Mouse (Mus musculus) cerebellum, adult 9-11 months (tissue): ENCODE data around the gene N4bp1.
A peak's percentile ranks its signal among the peaks of the same experiment; 100 is the strongest.

Experiments used
- DNase-seq: peaks from one replicate; pipeline ENCODE4 v3.0.0; 2022

N4bp1 gene

DNA sequence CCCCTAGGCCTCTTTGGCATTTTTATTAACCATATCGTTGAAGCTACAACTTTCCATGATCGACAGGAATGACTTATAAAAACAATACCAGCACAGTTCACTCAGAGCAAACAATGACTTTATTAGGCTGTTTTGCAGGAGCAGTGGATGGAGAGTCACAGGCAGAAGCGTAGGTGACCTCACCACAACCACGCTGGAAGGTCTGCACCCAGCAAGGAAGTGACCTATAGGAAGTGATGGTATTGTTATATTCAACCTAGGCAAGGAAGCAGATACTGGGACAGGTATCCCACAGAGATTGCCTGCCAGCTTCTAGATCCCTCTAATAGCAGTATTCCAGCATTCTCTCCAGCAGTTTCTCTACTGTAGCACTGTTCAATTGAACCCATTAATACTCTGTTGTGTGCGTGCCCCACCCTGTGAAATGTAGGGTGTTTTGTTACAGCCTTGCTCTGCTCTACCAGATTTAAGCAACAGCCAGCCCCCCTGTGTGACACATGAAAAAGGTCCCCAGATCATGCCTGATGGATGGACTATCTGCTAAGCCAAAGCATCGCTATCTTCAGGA lies 9.2 kb upstream of the N4bp1 start:
- DNase-seq, result no peak

DNA sequence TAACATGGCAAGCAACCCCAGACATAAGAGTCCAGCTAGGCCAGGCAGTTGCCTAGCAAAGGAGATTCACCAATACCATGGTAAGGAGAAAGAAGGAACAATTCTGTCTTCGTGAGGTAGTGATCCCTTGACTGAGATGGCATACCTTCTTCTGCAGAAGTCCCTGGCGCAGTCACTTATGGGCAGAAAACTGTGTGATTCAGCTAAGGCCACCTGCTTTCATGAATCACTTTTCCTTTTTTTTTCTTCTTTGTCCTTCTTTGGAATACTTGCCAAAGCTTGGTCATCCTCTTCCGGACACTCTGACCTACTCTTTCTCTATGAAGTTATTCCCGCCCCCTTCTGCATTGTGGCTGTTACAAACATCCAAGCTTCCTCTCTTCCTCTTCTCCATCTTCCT lies 8.5 kb upstream of the N4bp1 start:
- DNase-seq, result no peak

DNA sequence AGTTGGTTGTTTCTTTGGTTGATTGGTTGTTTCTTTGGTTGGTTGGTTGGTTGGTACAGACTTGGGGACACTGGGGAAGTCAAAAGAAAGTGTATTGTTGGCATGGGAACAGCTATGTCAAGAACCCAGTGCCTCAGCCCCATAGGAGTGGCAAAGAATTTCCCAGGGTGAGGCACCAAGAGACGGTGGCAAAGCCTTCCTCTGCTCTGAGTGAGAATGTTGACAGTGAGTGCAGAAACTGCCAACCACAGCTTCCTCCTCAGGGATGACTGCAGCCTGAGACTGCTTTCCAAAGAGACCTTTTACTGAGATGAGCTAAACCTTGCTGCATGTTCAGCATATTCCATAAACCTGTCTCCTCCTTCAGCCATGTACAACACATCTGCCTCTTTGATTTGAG lies 6.5 kb upstream of the N4bp1 start:
- DNase-seq, result no peak

DNA sequence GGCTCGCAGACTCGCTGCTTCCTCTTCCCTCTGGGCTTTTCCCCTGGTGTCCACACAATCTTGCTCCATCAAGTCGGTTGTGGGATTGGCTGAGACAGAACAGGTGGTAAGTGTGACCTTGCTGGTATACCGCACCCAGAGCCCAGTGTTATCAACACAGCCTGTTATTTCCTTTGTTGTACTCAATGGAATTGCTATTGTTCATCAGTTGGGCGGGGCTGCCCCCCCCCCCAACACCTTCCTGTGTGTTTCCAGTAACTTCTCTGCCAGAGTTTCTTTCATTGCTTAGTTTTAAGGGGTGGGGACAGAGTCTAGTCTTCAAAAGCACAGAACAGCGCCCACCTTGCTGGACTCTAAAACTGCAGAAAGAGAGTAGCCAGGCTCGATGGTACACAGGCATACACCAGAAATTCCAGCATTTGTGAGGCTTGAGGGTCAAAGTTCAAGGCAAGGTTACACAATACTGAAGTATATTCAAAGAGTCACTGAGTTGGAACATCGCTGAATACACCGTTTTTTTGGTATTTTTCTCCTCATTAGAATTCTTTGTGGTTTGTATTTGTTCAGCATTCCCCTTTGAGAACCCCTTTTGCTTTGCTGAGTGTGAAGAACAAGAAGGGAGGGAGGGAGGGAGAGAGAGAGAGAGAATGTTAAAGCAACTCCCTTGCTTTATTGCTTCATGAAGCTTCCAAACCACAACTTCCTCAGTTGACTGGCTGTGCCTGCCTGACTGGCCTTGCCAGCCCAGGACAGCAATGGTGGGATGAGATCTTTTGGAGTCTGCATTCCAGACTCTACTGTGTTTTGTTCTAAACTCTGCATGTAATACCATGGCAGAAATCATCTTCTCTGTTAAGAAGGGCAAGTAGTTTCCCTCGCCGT lies 3.2 kb upstream of the N4bp1 start:
- DNase-seq, result peak; percentile 9

DNA sequence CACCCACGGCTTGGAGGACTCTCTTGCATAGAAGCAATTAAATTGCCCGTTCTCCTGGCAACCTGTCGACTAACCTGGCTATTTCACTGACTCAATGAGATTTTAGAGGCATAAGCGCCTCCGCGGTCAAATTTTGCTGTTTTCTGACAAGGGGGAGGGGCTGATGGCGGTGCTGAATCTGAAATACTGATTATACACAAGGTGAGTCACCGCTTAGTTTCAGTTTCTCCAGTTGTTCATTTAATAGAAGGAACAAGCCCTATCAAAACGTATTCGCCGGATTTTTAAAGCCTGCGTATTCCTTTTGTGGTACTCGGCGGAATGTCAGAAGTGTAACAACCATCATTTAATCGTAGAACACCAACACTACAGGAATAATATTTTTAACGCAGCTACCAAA lies 991 bp downstream of the N4bp1 start:
- DNase-seq, result peak; percentile 48

DNA sequence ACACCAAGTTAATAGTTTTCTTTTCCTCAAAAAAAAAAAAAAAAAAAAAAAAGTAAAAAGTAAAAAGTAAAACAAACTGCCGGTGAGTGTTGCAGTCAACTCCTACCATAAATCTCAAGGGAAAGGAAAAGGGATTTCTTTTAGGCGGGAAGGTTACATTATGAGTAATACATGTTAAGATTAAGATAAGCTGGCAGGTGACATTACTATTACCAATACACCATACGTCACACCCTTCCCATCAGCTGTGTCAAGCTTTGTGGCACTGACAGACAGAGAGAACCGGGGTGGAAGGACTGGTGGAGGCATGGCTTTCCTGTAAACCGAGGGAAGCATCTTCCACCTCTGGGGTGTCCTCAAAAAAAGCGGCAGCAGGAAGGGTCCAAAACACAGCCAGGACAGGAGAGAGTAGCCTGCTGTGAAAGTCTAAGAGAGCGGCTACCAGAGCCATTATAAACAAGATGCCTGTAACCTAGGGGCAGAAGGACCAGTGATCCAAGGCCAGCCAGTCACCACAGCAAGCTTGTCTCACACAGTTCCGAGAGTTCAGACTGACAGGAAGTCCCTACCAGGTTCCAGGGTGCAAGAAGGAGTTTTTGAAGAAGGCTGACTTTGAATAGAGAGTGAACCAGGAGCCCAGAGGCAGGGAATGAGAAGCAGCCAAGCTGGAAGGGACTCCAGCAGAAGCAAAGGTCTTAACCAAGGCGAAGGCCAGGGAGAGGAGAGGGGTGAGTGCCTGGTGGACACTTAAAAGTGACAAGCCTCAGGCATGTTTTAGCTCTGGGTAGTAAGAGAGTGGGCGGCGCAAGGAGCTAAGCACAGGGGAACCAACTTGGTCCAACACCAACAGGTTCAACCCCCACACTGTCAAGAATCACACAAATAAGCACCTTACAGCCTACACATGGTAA lies 2.2 kb downstream of the N4bp1 start:
- no peak for DNase-seq

DNA sequence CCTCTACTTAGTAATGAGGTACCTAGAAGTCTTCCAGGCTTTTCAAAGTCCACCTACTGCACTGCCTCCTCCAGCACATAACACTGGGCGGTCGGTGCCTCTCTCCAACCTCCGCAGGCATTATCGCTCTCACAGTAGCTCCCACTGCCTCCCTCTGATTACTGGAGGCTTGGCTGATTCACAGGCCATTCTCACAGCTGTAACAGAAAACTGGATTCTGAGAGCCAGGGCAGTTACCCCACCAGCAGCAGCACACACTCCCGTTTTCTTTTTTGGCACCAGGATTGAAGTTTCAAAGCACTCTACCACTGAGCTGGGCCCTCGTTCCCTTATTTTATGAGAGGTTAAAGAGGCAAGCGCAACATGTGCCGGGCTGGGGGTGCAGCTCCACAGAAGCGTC lies 3.1 kb downstream of the N4bp1 start:
- DNase-seq, result no peak

DNA sequence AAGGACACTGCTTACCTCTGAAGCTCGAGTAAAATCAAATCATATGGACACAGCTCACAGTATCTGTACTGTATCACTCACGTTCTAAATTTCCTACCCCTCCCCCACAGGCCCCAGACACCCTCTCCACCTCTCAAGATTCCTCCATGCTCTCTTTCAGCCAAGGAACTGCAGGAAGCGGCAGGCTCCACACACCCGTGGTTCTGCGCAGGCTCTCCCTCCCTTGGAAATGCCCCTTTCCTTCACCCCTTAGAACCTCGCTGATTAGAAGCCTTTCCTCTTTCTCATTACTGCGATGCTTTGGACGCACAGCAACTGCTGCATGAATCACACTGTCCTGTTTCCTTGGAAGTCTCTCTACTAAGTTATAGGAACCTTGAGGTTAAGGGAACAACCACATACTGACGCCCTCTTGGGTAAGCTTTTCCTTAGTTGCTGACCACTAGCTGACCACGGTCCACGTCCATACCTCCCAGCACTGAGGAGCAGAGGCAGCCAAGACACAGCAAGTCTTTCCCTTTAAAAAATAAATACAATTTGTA lies 3.9 kb downstream of the N4bp1 start:
- no peak for DNase-seq

DNA sequence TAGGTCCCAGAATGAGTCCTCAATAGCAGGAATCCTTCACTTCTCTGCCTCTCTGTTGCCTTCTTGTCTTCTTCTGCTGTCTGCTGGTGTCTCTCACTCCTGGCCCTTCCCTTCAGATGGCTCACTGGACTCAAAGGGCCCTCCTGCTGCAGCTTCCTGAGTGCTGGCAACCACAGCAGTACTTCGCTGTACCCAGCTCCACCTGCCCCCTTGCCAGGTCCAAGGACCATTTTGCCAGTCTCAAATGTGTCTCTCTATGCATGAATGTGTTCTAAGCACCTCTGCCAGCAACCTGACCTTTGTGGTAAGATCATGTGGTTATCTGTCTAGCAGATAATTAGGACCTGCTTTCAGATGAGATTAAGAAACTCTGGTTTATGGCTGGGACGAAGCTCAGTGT lies 8.2 kb downstream of the N4bp1 start:
- peak; percentile 89 for DNase-seq

DNA sequence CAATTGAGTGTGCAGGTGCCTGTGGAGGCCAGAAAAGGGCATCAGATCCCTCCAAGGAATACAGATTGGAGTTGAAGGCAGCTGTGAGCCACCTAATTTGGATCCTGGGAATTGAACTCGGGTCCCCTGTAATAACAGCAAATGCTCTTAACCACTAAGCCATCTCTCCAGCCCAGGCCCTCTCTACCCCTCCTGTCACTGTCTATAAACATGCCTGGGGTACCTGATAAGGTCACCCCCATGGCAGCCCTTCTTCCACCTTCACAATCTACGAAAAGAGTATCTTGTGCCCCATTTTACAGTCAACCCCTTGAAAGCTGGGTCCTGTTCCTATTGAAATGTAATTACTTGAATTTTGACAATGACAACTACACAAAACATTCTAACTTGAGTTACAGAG lies 11.0 kb downstream of the N4bp1 start:
- DNase-seq, result no peak

DNA sequence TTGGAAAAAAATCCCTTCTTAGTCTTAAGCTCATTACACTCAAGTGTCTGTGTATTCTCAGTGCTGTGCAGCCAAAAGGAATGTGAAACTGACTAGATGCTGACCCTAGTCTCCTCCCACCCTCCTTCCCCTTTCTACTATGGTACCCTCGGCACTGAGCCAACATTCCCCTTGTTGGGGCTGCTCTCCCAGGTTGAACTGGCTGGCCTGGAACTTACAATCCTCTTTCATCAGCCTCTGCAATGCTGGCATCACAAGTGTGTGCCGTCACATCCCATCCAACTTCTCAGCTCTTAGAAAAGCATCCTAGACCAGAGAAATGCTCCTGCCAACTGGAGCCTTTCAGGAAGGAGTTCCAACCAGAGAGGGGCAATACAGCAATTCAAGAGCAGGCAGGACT lies 11.9 kb downstream of the N4bp1 start:
- DNase-seq, result peak; percentile 49

DNA sequence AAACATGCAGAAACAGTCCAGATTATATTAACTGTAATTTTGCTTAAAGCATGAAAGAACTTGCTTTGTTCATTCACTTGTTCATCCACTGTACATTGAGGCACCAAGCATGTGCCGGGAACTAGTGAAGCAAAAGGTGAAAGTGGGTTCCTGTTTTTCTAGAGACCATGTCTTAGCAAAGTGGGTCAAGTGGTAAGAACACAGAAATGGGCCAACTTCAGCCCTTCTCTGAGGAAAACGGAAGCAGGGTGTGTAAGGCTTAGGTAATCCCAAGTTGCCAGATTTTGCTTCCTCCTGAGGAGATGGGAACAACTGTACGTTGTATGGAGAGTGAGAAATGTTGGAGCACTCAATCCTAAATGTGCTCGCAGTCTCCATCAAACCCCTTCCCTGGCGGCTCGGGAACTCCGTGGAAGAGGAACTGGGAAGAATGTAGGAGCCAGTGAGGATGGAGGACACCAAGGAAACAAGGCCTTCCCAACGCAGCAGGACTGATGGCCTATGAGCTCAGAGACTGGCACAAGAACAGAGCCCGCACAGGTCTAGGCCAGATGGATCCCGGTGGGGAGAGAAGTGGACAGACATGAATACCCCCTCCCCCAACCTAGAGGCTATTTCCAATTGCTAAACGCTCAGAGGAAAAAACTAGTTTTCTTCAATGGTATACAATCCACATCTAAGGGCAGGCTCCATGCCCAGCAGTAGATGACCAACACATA lies 12.8 kb downstream of the N4bp1 start:
- peak; percentile 86 for DNase-seq

DNA sequence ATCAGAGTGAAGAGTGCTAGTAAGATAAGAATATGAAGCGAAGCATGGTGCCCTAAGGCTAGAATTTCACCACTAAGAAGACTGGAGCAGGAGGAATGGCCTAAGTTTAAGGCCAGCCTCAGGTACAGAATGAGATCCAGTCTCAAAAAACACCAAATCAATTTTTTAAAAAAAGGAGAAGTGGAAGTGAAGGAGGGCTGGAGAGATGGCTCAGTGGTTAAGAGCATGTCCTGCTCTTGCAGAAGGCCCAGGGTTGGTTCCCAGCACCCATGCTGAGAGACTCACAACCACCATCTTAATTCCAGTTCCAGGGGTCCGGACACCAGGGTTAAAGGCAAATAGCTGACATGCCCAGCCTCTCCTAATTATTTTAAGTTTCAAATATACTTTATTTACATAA lies 13.6 kb downstream of the N4bp1 start:
- no peak for DNase-seq

DNA sequence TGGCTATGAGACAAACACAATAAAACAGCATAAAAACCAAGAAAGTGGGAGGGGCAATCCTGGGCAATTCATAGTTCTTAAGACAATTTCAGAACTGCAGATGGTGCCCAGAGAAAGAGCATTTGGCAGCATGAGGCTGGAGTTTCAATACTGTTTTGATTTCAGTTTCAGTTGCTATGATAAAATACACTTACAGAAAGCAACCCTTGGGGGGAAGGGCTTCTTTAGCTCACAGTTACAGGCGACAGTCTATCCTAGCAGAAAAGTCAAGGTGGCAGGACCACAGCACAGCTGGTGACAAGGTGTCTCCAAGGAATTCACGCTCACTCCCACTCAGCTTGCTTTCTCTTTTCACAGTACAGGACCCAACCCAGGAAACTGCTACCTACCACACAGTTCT lies 14.3 kb downstream of the N4bp1 start:
- no peak for DNase-seq

DNA sequence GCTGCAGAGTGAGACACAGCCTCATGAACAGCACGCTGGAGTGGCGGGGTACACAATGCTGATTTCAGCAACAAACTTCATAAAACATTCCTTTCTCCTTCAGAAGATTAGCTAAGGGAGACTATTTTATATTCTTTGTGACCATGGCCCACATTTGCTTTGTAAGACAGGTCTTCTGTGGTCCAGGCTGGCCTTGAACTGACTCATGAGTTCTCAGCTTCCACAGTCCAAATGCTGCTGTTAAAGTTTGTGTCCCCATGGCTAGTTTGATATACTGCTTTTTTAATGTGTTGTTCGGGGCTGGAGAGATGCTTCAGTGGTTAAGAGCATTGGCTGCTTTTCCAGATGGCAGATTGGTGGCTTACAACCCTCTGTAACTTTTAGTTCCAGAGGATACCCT lies 17.0 kb downstream of the N4bp1 start:
- DNase-seq, result no peak

DNA sequence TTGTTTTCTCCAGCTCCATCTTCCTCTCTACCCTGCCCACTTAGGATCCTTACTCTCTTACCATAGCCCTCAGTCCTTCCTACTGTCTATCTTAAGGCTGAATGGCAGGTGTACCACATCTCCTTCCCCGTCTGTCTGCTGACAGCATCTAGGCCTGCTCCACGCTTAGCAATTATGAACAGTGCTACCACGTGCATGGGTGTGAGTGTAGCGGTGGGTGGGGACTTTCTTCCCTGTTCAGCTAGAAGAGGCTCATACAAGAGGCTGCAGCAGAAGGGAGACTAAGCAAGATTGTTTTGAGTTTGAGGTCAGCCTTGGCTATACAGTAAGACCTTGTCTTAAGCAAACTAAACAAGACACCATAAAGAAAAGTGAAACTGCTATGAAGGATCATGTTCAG lies 20.3 kb downstream of the N4bp1 start:
- DNase-seq, result no peak

DNA sequence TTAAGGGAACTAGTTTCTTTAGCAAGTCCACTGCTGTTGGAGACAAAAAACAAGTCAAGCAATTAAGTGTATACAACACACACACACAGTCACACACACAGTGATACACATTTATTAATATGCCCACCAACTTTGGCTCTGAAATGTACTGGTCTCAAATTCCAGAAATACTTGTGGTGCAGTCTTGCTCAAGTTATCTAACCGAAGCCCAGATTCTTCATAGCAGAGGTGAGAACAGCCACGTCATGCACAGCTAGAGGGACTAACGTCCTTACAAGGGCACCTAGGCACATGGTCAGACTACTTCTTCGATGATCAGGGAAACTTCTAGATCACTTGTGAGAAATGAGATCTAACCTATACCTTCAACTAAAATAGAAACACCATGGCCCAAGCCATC lies 22.2 kb downstream of the N4bp1 start:
- no peak for DNase-seq

DNA sequence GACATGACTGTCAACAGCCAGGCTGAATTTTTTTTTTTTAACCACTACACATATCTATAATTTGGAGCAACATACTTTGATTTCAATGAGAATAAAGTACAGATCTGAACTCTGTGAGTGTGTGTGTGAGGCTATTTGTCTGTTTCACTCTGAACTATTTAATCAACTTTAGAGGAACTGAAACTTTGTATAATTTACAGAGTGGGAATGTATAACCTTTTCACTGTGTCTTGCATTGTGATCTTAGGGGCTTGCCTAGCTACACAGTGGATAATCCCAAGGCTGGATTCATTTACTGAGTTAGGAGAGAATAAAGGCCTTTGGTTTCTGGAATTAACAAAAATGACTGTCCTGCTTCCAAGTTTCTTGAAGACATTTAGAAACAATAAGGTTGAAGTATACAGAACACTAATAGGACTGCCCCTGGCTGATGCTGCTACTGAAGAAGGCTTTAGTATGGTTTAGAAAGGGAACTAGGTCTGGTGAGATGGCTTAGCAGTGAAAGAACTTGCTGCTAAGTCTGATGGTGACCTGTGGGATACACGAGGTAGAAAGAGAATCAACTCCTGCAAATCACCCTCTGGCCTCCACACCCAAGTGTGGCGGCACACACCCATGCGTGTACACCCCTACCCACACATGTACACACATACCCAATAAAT lies 22.8 kb downstream of the N4bp1 start:
- no peak for DNase-seq

DNA sequence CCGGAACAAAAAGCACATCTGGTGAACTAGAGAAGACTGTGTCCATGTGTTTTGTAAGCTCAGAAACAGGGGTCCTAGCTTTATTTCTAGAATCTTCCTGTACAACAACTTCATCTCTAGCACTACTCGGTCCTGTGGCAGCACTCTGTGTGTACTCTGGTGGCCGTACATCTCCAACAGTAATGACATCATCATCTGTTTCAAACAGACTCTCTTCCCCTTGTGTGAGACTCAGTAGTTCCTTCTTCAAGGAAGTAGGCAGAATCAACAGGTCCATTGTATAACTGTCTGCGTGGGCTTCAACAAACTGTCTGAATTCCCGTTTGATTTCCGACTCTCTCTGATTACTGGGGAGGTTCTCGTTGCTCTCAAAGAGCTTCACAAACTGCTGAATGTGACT lies 23.5 kb downstream of the N4bp1 start:
- no peak for DNase-seq

DNA sequence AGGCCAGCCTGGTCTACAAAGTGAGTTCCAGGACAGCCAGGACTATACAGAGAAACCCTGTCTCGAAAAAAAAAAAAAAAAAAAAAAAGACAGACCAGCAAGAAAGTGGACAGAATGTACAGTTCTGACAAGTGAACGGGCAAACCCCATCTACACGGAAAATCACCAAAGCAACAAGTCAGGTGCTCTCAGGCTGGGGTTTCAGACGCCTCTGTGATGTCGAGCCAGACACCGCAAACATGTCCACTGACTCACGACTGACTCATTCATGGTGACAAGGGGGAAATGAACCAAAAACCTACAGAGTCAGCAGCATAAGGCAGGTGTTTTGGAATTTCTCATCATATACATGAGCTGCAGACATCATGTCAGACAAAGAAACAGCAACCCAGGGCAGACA lies 28.8 kb downstream of the N4bp1 start:
- DNase-seq, result no peak

DNA sequence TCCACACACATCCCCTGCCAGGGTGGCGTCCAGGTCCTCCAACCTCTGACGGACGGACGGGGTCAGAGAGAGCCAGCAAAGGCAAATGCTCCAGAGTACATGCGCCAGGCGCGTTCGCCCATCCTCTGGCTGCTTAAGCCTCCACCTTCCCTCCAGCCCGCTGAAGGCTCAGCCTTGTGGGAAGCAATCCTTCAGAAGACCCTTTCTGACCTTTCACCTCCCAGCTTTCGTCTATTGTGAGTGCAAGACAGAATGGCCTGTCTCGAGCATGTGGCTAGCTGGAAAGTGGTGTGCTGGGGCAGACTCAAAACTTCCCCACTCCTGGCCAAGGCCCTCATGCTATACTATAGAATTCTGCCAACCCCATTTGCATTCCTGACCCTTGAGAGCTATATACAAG lies 30.4 kb downstream of the N4bp1 start:
- no peak for DNase-seq

DNA sequence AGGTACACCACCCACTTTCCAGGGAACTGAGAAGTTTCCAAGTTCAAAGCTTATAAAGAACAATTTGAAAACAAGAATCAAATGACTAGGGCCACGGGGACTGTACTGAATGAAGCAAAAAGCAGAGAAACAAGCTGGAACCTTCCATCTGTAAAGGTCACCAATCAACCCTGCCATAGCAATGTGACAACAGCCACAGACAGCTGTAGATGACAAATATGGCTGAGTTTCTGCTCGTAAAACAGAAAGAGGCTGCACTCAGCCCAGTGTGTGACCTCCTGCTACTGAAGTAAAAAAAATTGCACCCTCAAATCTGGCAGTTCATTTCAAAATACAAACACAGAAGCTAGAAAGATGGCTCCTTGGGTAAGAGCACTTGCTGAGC lies 31.1 kb downstream of the N4bp1 start:
- no peak for DNase-seq
